Mouse (Mus musculus): ENCODE results near the gene Sec31b. TPM values are rescaled to one million over a fixed set of nuclear protein-coding genes. Genes with fewer than 3 reads are reported as not detected.

Sec31b gene
- total RNA-seq (2021): under 1 TPM; 0.27 to 0.28 TPM
- long read RNA-seq, partial matches to known transcripts: 1 of 5 reads
- long read RNA-seq, other reads (novel, unspliced or antisense): 4 of 5 reads

- DNase-seq (ENCODE audit: low spot score in 2 of 2): no peak
These were observed at the start of gene Sec31b for GRCm38 (mm10) chr19:44545321-44546041. Gene Sec31b (minus strand): TSS chr19:44545864.

- DNase-seq (ENCODE audit: low spot score in 2 of 2): no peak
These were observed 48.5 kb upstream of the Sec31b start for GRCm38 (mm10) chr19:44594180-44594579.

- DNase-seq (ENCODE audit: low spot score in 2 of 2): no peak
These were observed 46.0 kb upstream of the Sec31b start for GRCm38 (mm10) chr19:44591638-44592037.

GRCm38 (mm10) chr19:44590992-44591391 is 45.3 kb upstream of the Sec31b start:
- no peak for DNase-seq (ENCODE audit: low spot score in 2 of 2)

DNA sequence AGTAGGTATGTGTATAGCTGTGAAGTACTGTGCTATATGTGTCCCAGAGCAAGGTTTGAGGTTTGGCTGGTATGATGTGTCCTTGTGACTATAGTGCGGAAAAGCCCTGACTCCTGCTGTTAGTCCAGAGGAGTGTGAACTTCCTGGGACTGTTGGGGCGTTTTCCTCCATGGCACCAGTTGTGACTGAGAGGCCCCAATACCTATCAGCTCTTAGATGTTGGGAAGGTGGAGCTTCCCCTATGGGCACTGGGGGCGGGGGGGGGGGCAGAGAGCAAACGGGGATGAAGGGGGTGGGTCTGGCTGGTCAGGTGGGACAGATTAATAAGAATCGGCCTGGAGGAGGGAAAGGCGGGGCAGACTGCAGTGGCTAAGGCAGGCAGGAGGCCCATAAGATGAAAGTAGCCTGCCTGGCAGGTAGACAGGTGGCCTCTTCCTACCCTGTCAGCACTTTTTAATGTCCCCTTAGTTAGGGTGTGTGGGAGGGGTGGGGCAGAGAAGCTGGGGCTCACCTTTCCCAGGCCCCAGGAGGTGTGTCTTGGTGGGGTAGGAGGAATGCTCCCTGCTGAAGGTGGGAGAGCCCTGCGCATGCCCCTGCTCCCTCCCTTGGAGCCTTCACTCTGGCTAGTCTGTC is 44.0 kb upstream of the Sec31b start:
- DNase-seq (ENCODE audit: low spot score in 2 of 2): no peak

DNA sequence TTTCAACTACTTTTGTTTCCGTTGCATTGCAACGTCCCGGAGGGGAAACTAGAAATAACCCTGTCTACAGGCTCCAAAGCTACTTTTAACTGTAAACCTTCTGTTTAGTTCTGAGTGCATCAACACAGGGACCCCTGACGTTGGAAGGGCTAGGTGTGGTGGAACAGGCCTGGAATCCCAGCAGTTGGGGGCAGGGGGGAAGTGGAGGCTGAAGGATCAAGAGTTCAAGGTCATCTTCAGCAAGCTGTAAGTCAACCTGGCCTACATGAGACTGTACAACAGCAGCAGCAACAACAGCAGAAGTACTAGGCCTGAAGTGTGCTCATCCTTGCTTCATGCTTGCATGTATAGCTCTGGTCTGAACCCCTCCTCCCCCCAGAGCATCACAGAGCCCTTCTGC is 42.4 kb upstream of the Sec31b start:
- DNase-seq (ENCODE audit: low spot score in 2 of 2): no peak

- peak; percentile 85 to 95 for DNase-seq (ENCODE audit: low spot score in 2 of 2)
These were observed 37.1 kb upstream of the Sec31b start for GRCm38 (mm10) chr19:44582638-44583309.

- DNase-seq (ENCODE audit: low spot score in 2 of 2): no peak
These were observed 36.4 kb upstream of the Sec31b start for GRCm38 (mm10) chr19:44582103-44582502.

- no peak for DNase-seq (ENCODE audit: low spot score in 2 of 2)
These were observed 32.4 kb upstream of the Sec31b start for GRCm38 (mm10) chr19:44578038-44578437.

GRCm38 (mm10) chr19:44576275-44576674 is 30.6 kb upstream of the Sec31b start:
- no peak for DNase-seq (ENCODE audit: low spot score in 2 of 2)

DNA sequence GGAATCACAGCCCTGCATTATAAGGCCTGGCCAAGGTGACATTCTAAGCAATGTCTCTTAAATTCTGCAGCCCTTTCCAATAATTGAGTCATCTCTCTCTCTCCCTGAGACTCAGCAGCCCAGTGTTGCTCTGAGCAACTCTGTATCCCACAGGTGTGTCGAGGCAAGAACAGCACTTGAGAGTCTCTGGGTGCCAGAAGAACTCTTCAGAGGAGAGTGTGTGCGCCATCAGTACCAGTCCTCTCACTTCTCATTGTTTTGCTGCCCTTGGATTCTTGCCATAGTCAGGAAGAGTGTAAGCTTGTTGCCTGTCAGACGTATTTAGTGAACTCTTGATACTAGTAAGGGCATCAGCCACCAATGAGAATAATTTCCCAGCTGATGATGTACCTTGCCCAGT is 22.1 kb upstream of the Sec31b start:
- DNase-seq (ENCODE audit: low spot score in 2 of 2): no peak

- DNase-seq (ENCODE audit: low spot score in 2 of 2): no peak
These were observed 18.3 kb upstream of the Sec31b start for GRCm38 (mm10) chr19:44564006-44564405.

GRCm38 (mm10) chr19:44562652-44563206 is 17.1 kb upstream of the Sec31b start, which contains the start of gene Hif1an:
Gene Hif1an (plus strand): TSS chr19:44562850.
- DNase-seq (ENCODE audit: low spot score in 2 of 2): peak; percentile 87 to 98

GRCm38 (mm10) chr19:44554861-44555590 is 9.4 kb upstream of the Sec31b start, which contains the start of gene Ndufb8:
Gene Ndufb8 (minus strand): TSS chr19:44555440.
- peak; percentile 92 to 96 for DNase-seq (ENCODE audit: low spot score in 2 of 2)

- DNase-seq (ENCODE audit: low spot score in 2 of 2): no peak
These were observed 8.8 kb upstream of the Sec31b start for GRCm38 (mm10) chr19:44554490-44554860.

DNA sequence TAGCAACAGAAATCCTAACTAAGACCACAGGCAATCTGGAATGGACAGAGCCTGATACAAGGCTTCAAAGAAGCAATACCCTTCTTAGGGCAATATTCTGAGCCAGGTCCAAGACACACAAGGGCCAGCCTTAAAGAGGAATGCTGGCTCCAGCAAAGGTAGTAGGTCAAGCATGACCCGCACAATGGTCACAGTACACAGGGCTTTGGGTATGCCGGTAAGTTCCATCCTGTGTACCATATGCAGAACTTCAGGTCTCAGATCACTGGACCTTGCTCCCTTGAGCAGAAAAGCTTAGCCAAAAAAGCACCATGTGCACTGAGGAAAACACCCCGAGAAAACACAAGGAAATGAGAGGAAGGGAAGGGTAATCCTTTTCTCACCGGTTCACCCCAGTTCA is 7.6 kb upstream of the Sec31b start:
- no peak for DNase-seq (ENCODE audit: low spot score in 2 of 2)

DNA sequence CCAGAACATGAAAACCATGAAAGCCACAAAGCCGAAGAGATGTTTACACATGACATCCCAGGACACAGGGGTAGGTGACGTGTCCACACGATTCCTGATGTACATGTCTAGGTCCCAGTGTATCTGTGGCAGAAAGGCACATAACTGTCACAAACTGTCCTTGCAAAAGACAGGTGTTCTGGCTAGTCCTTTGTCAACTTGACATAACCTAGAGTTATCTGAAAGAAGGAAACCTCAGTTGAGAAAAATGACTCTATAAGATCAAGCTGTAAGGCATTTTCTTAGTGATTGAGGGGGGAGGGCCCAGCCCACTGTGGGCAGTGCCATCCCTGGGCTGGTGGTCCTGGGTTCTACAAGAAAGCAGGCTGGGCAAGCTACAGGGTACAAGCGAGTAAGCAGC is 7.1 kb upstream of the Sec31b start, which contains the start of gene Gm20538:
Gene Gm20538 (minus strand): TSS at position 101 of the 400 bp plus-strand sequence.
- DNase-seq (ENCODE audit: low spot score in 2 of 2): no peak

DNA sequence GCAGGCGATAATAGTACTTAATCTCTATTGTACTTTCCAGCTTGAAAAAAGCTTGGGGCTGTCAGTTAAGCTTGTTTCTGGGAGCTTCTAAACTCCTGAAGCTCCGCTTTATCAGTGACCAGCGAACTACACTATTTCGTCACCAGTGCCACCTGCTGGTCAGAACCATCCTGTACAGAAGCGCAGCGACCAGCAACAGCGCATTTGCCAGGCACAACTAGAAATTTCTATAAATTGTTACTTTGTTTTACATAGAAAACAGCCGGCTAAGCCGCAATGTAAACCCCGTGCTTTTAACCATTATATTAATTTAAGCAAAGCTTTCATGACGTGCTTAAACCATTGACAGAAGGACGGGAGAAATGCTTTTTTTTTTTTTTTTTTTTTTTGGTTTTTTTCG is 889 bp downstream of the Sec31b start:
- DNase-seq (ENCODE audit: low spot score in 2 of 2): peak; percentile 26 to 76

- DNase-seq (ENCODE audit: low spot score in 2 of 2): no peak
These were observed 1.3 kb downstream of the Sec31b start for GRCm38 (mm10) chr19:44544372-44544771.

DNA sequence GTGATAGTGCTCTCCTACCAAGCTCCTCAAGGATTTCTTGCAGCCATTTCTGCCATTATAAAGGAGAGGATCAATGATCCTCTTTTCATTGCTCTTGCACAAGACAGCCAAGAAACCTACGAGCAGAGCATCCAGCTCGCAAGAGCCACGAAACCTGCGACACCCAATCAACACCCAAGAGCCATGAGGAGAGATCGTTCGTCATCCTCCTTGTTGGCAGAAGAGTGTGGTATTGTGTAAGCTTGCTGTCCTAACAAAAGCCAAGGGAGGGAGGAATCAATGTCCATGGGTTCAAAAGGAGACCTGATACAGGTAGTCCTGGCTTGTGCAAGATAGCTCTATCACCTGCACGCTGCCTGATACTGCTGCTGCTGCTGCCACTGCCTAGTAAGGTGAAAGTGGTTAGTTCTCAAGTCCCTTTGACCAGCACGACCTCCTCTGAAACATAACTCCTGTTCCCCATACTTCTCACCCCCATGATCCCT is 2.9 kb downstream of the Sec31b start:
- no peak for DNase-seq (ENCODE audit: low spot score in 2 of 2)

DNA sequence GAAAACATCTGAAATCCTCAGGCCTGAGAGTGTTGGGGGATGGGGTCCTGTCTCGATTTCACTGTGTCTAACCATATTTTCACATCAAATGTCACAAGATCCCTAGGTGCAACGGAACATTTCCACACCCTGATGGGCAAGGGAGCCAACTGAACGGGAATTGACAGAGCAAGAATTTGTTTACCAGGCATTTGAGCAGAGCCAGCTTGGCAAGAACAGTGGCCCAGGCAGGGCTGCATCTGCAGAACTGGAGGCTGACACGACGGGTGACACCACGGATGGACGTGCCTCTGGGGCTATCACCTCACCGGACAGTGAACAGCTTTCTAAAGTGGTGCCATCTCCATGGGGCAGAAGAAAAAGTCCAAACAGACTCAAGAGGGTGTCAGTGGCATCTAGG is 8.2 kb downstream of the Sec31b start:
- no peak for DNase-seq (ENCODE audit: low spot score in 2 of 2)
